Mouse (Mus musculus): ENCODE results near the gene Cks1b. TPM values are rescaled to one million over a fixed set of nuclear protein-coding genes. Genes with fewer than 3 reads are reported as not detected.

Gene Cks1b
- polyA plus RNA-seq, 1 experiment from 2014 or later, result 315 TPM

DNA sequence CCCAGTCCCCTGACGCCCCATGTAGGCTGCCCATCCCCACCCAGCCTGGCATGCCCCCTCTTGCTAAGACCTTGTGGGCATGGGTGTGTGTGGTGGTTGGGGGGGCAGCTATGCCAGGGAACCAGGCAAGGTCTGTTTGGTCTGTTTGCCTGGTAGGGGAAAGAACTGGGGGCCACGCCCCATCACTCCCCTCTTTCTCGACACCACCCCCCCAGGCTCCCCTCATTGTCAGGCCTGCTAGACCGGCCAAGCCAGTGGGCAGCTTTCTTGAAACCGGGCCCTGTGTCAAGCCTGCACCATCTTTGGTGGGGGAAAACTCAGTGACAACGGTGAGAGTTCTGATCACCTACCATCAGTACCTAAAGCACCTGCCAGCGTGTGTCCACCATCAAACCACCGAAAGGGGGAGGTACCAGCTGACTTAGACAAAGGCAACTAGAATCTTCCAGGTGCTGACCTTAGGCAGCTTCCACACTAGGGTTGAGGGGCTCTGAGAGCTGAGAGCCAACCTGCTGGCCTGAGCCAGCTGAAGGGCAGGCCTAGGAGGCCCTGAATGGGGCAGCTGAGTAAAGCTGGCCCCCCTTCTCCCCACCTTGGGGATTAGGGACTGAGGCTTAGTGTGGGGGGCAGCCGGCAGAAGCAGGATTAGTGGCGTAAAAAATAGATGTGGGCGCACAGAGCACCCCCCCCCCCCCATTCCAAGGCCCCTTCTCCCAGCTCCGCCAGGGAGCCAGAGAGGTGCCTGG lies 33.7 kb downstream of the Cks1b start:
- H3K4me2 ChIP-seq (ENCODE audit: low read length), result no peak overlapping the region
- H3K9ac ChIP-seq (ENCODE audit: low read depth, low read length), result no peak overlapping the region
- ATAC-seq (replicated peaks; ENCODE audit: low FRiP score, low read depth), result no peak
- DNase-seq (ENCODE audit: low spot score), result no peak
- no peak for TF ChIP-seq CTCF (IDR thresholded peaks at IDR 0.05; ENCODE audit: low read depth)
- no peaks in the 10 kb centered on the region for H3K27me3 ChIP-seq (ENCODE audit: insufficient read depth, low read length)
- no peaks in the 10 kb centered on the region for H3K9me3 ChIP-seq (replicated peaks; ENCODE audit: low read length)
- H3K36me3 ChIP-seq (ENCODE audit: insufficient read depth, low read length), result 0 out of 2 replicates have a peak, but pooled peaks cover 12% of the 10 kb centered on the region
- 0 out of 2 replicates have a peak overlapping the region, but pooled peaks have one; percentile 22 for H3K27ac ChIP-seq
- H3K4me3 ChIP-seq (replicated peaks; ENCODE audit: low read depth, low read length), result no peak overlapping the region
- WGBS, result 80% methylated on average over 12 of the region's 12 CpGs
- H3K4me1 ChIP-seq (replicated peaks; ENCODE audit: insufficient read depth, low read length), result 0 out of 2 replicates have a peak, but pooled peaks cover 8% of the 10 kb centered on the region

- 0 out of 2 replicates have a peak, but pooled peaks cover 8% of the 10 kb centered on the region for H3K4me1 ChIP-seq (replicated peaks; ENCODE audit: insufficient read depth, low read length)
- H3K9ac ChIP-seq (ENCODE audit: low read depth, low read length), result no peak overlapping the region
- H3K27me3 ChIP-seq (ENCODE audit: insufficient read depth, low read length), result no peaks in the 10 kb centered on the region
- no peak overlapping the region for H3K4me2 ChIP-seq (ENCODE audit: low read length)
- H3K9me3 ChIP-seq (replicated peaks; ENCODE audit: low read length), result no peaks in the 10 kb centered on the region
- H3K4me3 ChIP-seq (replicated peaks; ENCODE audit: low read depth, low read length), result no peak overlapping the region
- TF ChIP-seq CTCF (IDR thresholded peaks at IDR 0.05; ENCODE audit: low read depth), result no peak
- no peak for ATAC-seq (replicated peaks; ENCODE audit: low FRiP score, low read depth)
- 89% methylated on average over 5 of the region's 5 CpGs for WGBS
- DNase-seq (ENCODE audit: low spot score), result no peak
- H3K36me3 ChIP-seq (ENCODE audit: insufficient read depth, low read length), result 0 out of 2 replicates have a peak, but pooled peaks cover 12% of the 10 kb centered on the region
- H3K27ac ChIP-seq, result no peak overlapping the region
Observed at GRCm38 (mm10) chr3:89383651-89384255, 34.4 kb downstream of the Cks1b start.

DNA sequence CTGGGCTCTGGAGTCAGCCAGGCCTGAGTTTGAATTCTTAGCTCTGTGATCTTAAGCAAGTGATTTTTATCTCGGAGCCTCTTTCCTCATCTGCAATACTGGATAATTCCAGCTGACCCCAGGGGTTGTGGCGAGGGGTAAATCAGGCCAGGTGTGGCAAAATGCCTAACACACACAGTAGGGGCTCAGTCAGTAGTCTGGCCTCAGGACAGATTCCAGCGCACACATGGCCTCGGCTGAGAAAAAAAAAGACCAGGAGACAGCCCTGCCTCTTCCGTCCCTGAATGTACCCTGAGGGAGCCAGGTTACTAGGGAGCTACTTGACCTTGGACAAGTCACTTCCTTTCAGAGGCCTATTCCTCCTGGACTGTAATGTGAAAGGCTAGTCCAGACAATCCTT lies 35.2 kb downstream of the Cks1b start:
- DNase-seq (ENCODE audit: low spot score), result no peak
- 0 out of 2 replicates have a peak, but pooled peaks cover 12% of the 10 kb centered on the region for H3K36me3 ChIP-seq (ENCODE audit: insufficient read depth, low read length)
- no peak for ATAC-seq (replicated peaks; ENCODE audit: low FRiP score, low read depth)
- no peak overlapping the region for H3K27ac ChIP-seq
- TF ChIP-seq CTCF (IDR thresholded peaks at IDR 0.05; ENCODE audit: low read depth), result no peak
- WGBS, result 87% methylated on average over 5 of the region's 5 CpGs
- no peak overlapping the region for H3K4me3 ChIP-seq (replicated peaks; ENCODE audit: low read depth, low read length)
- H3K4me2 ChIP-seq (ENCODE audit: low read length), result no peak overlapping the region
- H3K9me3 ChIP-seq (replicated peaks; ENCODE audit: low read length), result no peaks in the 10 kb centered on the region
- H3K9ac ChIP-seq (ENCODE audit: low read depth, low read length), result no peak overlapping the region
- peaks cover 11% of the 10 kb centered on the region; the same call in 1 of the 2 replicates for H3K4me1 ChIP-seq (replicated peaks; ENCODE audit: insufficient read depth, low read length)
- no peaks in the 10 kb centered on the region for H3K27me3 ChIP-seq (ENCODE audit: insufficient read depth, low read length)

- H3K9me3 ChIP-seq (replicated peaks; ENCODE audit: low read length), result no peaks in the 10 kb centered on the region
- H3K27ac ChIP-seq, result no peak overlapping the region
- H3K4me1 ChIP-seq (replicated peaks; ENCODE audit: insufficient read depth, low read length), result peaks cover 8% of the 10 kb centered on the region; the same call in 1 of the 2 replicates
- DNase-seq (ENCODE audit: low spot score) (no peak), ATAC-seq (replicated peaks; ENCODE audit: low FRiP score, low read depth) (no peak)
- no peaks in the 10 kb centered on the region for H3K27me3 ChIP-seq (ENCODE audit: insufficient read depth, low read length)
- no peak overlapping the region for H3K4me3 ChIP-seq (replicated peaks; ENCODE audit: low read depth, low read length)
- H3K4me2 ChIP-seq (ENCODE audit: low read length), result no peak overlapping the region
- no peak overlapping the region for H3K9ac ChIP-seq (ENCODE audit: low read depth, low read length)
- WGBS, result 83% methylated on average over 9 of the region's 9 CpGs
- 0 out of 2 replicates have a peak, but pooled peaks cover 12% of the 10 kb centered on the region for H3K36me3 ChIP-seq (ENCODE audit: insufficient read depth, low read length)
- TF ChIP-seq CTCF (IDR thresholded peaks at IDR 0.05; ENCODE audit: low read depth), result no peak
Observed at GRCm38 (mm10) chr3:89382033-89382882, 35.9 kb downstream of the Cks1b start.

DNA sequence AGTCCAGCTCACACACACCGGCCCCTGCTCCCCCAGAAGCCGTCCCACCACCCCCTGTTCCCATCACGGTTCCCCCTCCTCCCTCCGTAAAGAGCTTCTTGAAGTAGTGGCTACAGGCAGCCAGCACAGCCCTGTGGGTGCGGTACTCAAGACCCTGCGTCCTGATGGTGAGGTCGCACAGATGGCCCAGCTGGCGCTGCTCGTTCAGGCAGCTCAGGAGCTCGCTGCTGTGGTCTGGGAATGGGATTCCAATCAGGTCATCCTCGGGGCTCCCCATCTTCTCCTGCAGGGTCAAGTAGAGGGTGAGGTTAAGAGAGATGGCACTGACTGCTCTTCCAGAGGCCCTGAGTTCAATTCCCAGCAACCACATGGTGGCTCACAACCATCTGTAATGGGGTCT lies 37.0 kb downstream of the Cks1b start:
- no peaks in the 10 kb centered on the region for H3K9me3 ChIP-seq (replicated peaks; ENCODE audit: low read length)
- DNase-seq (ENCODE audit: low spot score) (no peak), ATAC-seq (replicated peaks; ENCODE audit: low FRiP score, low read depth) (no peak)
- no peak overlapping the region for H3K27ac ChIP-seq
- TF ChIP-seq CTCF (IDR thresholded peaks at IDR 0.05; ENCODE audit: low read depth), result no peak
- H3K4me2 ChIP-seq (ENCODE audit: low read length), result no peak overlapping the region
- 0 out of 2 replicates have a peak, but pooled peaks cover 12% of the 10 kb centered on the region for H3K36me3 ChIP-seq (ENCODE audit: insufficient read depth, low read length)
- peaks cover 4% of the 10 kb centered on the region; the same call in 1 of the 2 replicates for H3K4me1 ChIP-seq (replicated peaks; ENCODE audit: insufficient read depth, low read length)
- no peaks in the 10 kb centered on the region for H3K27me3 ChIP-seq (ENCODE audit: insufficient read depth, low read length)
- H3K9ac ChIP-seq (ENCODE audit: low read depth, low read length), result no peak overlapping the region
- 84% methylated on average over 11 of the region's 11 CpGs for WGBS
- no peak overlapping the region for H3K4me3 ChIP-seq (replicated peaks; ENCODE audit: low read depth, low read length)

GRCm38 (mm10) chr3:89380711-89381110 lies 37.5 kb downstream of the Cks1b start:
- H3K4me2 ChIP-seq (ENCODE audit: low read length), result no peak overlapping the region
- no peak for TF ChIP-seq CTCF (IDR thresholded peaks at IDR 0.05; ENCODE audit: low read depth)
- no peak overlapping the region for H3K9ac ChIP-seq (ENCODE audit: low read depth, low read length)
- H3K36me3 ChIP-seq (ENCODE audit: insufficient read depth, low read length), result 0 out of 2 replicates have a peak, but pooled peaks cover 12% of the 10 kb centered on the region
- no peak for ATAC-seq (replicated peaks; ENCODE audit: low FRiP score, low read depth)
- no peaks in the 10 kb centered on the region for H3K27me3 ChIP-seq (ENCODE audit: insufficient read depth, low read length)
- H3K4me3 ChIP-seq (replicated peaks; ENCODE audit: low read depth, low read length), result no peak overlapping the region
- WGBS, result 94% methylated on average over 18 of the region's 18 CpGs
- H3K27ac ChIP-seq, result no peak overlapping the region
- peaks cover 4% of the 10 kb centered on the region; the same call in 1 of the 2 replicates for H3K4me1 ChIP-seq (replicated peaks; ENCODE audit: insufficient read depth, low read length)
- no peak for DNase-seq (ENCODE audit: low spot score)
- no peaks in the 10 kb centered on the region for H3K9me3 ChIP-seq (replicated peaks; ENCODE audit: low read length)
